Mouse (Mus musculus): ENCODE data around the gene Hist1h4d. TPM values are rescaled to one million over a fixed set of nuclear protein-coding genes. Genes with fewer than 3 reads are reported as not detected.

Gene Hist1h4d
- polyA plus RNA-seq, 1 experiment from 2014 or later, result 0.40 TPM

Other genes with a start within 250 kb of the Hist1h4d start
- 57.7 TPM for gene Zfp322a, start 212.4 kb upstream of the Hist1h4d start, polyA plus RNA-seq (2014; fragmentation: Illumina TruSeq; extraction: RNeasy Lipid Tissue Mini Kit (QIAGEN cat#74804); ENCODE audit: low read depth, low replicate concordance)
- 2.4 TPM for gene Abt1, start 157.7 kb upstream of the Hist1h4d start, polyA plus RNA-seq (2014; fragmentation: Illumina TruSeq; extraction: RNeasy Lipid Tissue Mini Kit (QIAGEN cat#74804); ENCODE audit: low read depth, low replicate concordance)
- not detected for gene Btn1a1, start 115.7 kb upstream of the Hist1h4d start, polyA plus RNA-seq (2014; fragmentation: Illumina TruSeq; extraction: RNeasy Lipid Tissue Mini Kit (QIAGEN cat#74804); ENCODE audit: low read depth, low replicate concordance)
- gene Btn2a2, start 92.7 kb upstream of the Hist1h4d start, polyA plus RNA-seq (2014; fragmentation: Illumina TruSeq; extraction: RNeasy Lipid Tissue Mini Kit (QIAGEN cat#74804); ENCODE audit: low read depth, low replicate concordance), result not detected
- not detected for gene Hist1h4h, start 50.5 kb upstream of the Hist1h4d start, polyA plus RNA-seq (2014; fragmentation: Illumina TruSeq; extraction: RNeasy Lipid Tissue Mini Kit (QIAGEN cat#74804); ENCODE audit: low read depth, low replicate concordance)
- gene Hist1h2af, start 47.7 kb upstream of the Hist1h4d start, polyA plus RNA-seq (2014; fragmentation: Illumina TruSeq; extraction: RNeasy Lipid Tissue Mini Kit (QIAGEN cat#74804); ENCODE audit: low read depth, low replicate concordance), result not detected
- gene Hist1h3g, start 46.2 kb upstream of the Hist1h4d start, polyA plus RNA-seq (2014; fragmentation: Illumina TruSeq; extraction: RNeasy Lipid Tissue Mini Kit (QIAGEN cat#74804); ENCODE audit: low read depth, low replicate concordance), result not detected
- 1.2 TPM for gene Hist1h2bh, start 38.2 kb upstream of the Hist1h4d start, polyA plus RNA-seq (2014; fragmentation: Illumina TruSeq; extraction: RNeasy Lipid Tissue Mini Kit (QIAGEN cat#74804); ENCODE audit: low read depth, low replicate concordance)
- not detected for gene Hist1h3f, start 37.5 kb upstream of the Hist1h4d start, polyA plus RNA-seq (2014; fragmentation: Illumina TruSeq; extraction: RNeasy Lipid Tissue Mini Kit (QIAGEN cat#74804); ENCODE audit: low read depth, low replicate concordance)
- gene Hist1h4f, start 29.9 kb upstream of the Hist1h4d start, polyA plus RNA-seq (2014; fragmentation: Illumina TruSeq; extraction: RNeasy Lipid Tissue Mini Kit (QIAGEN cat#74804); ENCODE audit: low read depth, low replicate concordance), result not detected
- 3.8 TPM for gene Hist1h1d, start 28.3 kb upstream of the Hist1h4d start, polyA plus RNA-seq (2014; fragmentation: Illumina TruSeq; extraction: RNeasy Lipid Tissue Mini Kit (QIAGEN cat#74804); ENCODE audit: low read depth, low replicate concordance)
- gene Hist1h3e, start 19.2 kb upstream of the Hist1h4d start, polyA plus RNA-seq (2014; fragmentation: Illumina TruSeq; extraction: RNeasy Lipid Tissue Mini Kit (QIAGEN cat#74804); ENCODE audit: low read depth, low replicate concordance), result not detected
- gene Hist1h2ae, start 10.4 kb upstream of the Hist1h4d start, polyA plus RNA-seq (2014; fragmentation: Illumina TruSeq; extraction: RNeasy Lipid Tissue Mini Kit (QIAGEN cat#74804); ENCODE audit: low read depth, low replicate concordance), result not detected
- not detected for gene Hist1h2bg, start 10.2 kb upstream of the Hist1h4d start, polyA plus RNA-seq (2014; fragmentation: Illumina TruSeq; extraction: RNeasy Lipid Tissue Mini Kit (QIAGEN cat#74804); ENCODE audit: low read depth, low replicate concordance)
- not detected for gene Hist1h2bf, start 7.4 kb upstream of the Hist1h4d start, polyA plus RNA-seq (2014; fragmentation: Illumina TruSeq; extraction: RNeasy Lipid Tissue Mini Kit (QIAGEN cat#74804); ENCODE audit: low read depth, low replicate concordance)
- not detected for gene Hist1h2ad, start 7.2 kb upstream of the Hist1h4d start, polyA plus RNA-seq (2014; fragmentation: Illumina TruSeq; extraction: RNeasy Lipid Tissue Mini Kit (QIAGEN cat#74804); ENCODE audit: low read depth, low replicate concordance)
- gene Hist1h3d, start 5.8 kb upstream of the Hist1h4d start, polyA plus RNA-seq (2014; fragmentation: Illumina TruSeq; extraction: RNeasy Lipid Tissue Mini Kit (QIAGEN cat#74804); ENCODE audit: low read depth, low replicate concordance), result 0.49 TPM
- gene Hist1h2be, start 39.5 kb downstream of the Hist1h4d start, polyA plus RNA-seq (2014; fragmentation: Illumina TruSeq; extraction: RNeasy Lipid Tissue Mini Kit (QIAGEN cat#74804); ENCODE audit: low read depth, low replicate concordance), result 17.8 TPM
- gene Hist1h1e, start 41.0 kb downstream of the Hist1h4d start, polyA plus RNA-seq (2014; fragmentation: Illumina TruSeq; extraction: RNeasy Lipid Tissue Mini Kit (QIAGEN cat#74804); ENCODE audit: low read depth, low replicate concordance), result 7.7 TPM
- gene Hist1h2ac, start 102.3 kb downstream of the Hist1h4d start, polyA plus RNA-seq (2014; fragmentation: Illumina TruSeq; extraction: RNeasy Lipid Tissue Mini Kit (QIAGEN cat#74804); ENCODE audit: low read depth, low replicate concordance), result 3.4 TPM
- 366 TPM for gene Hist1h2bc, start 102.6 kb downstream of the Hist1h4d start, polyA plus RNA-seq (2014; fragmentation: Illumina TruSeq; extraction: RNeasy Lipid Tissue Mini Kit (QIAGEN cat#74804); ENCODE audit: low read depth, low replicate concordance)
- gene Hist1h1t, start 114.2 kb downstream of the Hist1h4d start, polyA plus RNA-seq (2014; fragmentation: Illumina TruSeq; extraction: RNeasy Lipid Tissue Mini Kit (QIAGEN cat#74804); ENCODE audit: low read depth, low replicate concordance), result not detected
- 6.6 TPM for gene Hist1h4c, start 116.9 kb downstream of the Hist1h4d start, polyA plus RNA-seq (2014; fragmentation: Illumina TruSeq; extraction: RNeasy Lipid Tissue Mini Kit (QIAGEN cat#74804); ENCODE audit: low read depth, low replicate concordance)
- 29.7 TPM for gene Hfe, start 129.3 kb downstream of the Hist1h4d start, polyA plus RNA-seq (2014; fragmentation: Illumina TruSeq; extraction: RNeasy Lipid Tissue Mini Kit (QIAGEN cat#74804); ENCODE audit: low read depth, low replicate concordance)
- gene Hist1h1c, start 157.2 kb downstream of the Hist1h4d start, polyA plus RNA-seq (2014; fragmentation: Illumina TruSeq; extraction: RNeasy Lipid Tissue Mini Kit (QIAGEN cat#74804); ENCODE audit: low read depth, low replicate concordance), result 67.6 TPM
- gene Hist1h3c, start 164.0 kb downstream of the Hist1h4d start, polyA plus RNA-seq (2014; fragmentation: Illumina TruSeq; extraction: RNeasy Lipid Tissue Mini Kit (QIAGEN cat#74804); ENCODE audit: low read depth, low replicate concordance), result not detected
- not detected for gene Hist1h2bb, start 165.1 kb downstream of the Hist1h4d start, polyA plus RNA-seq (2014; fragmentation: Illumina TruSeq; extraction: RNeasy Lipid Tissue Mini Kit (QIAGEN cat#74804); ENCODE audit: low read depth, low replicate concordance)
- not detected for gene Hist1h2ab, start 169.5 kb downstream of the Hist1h4d start, polyA plus RNA-seq (2014; fragmentation: Illumina TruSeq; extraction: RNeasy Lipid Tissue Mini Kit (QIAGEN cat#74804); ENCODE audit: low read depth, low replicate concordance)
- gene Hist1h3b, start 170.7 kb downstream of the Hist1h4d start, polyA plus RNA-seq (2014; fragmentation: Illumina TruSeq; extraction: RNeasy Lipid Tissue Mini Kit (QIAGEN cat#74804); ENCODE audit: low read depth, low replicate concordance), result not detected
- not detected for gene Hist1h4b, start 175.4 kb downstream of the Hist1h4d start, polyA plus RNA-seq (2014; fragmentation: Illumina TruSeq; extraction: RNeasy Lipid Tissue Mini Kit (QIAGEN cat#74804); ENCODE audit: low read depth, low replicate concordance)
- gene Hist1h4a, start 179.6 kb downstream of the Hist1h4d start, polyA plus RNA-seq (2014; fragmentation: Illumina TruSeq; extraction: RNeasy Lipid Tissue Mini Kit (QIAGEN cat#74804); ENCODE audit: low read depth, low replicate concordance), result not detected
- not detected for gene Hist1h3a, start 180.8 kb downstream of the Hist1h4d start, polyA plus RNA-seq (2014; fragmentation: Illumina TruSeq; extraction: RNeasy Lipid Tissue Mini Kit (QIAGEN cat#74804); ENCODE audit: low read depth, low replicate concordance)
- not detected for gene Hist1h1a, start 182.1 kb downstream of the Hist1h4d start, polyA plus RNA-seq (2014; fragmentation: Illumina TruSeq; extraction: RNeasy Lipid Tissue Mini Kit (QIAGEN cat#74804); ENCODE audit: low read depth, low replicate concordance)
- gene Trim38, start 188.3 kb downstream of the Hist1h4d start, polyA plus RNA-seq (2014; fragmentation: Illumina TruSeq; extraction: RNeasy Lipid Tissue Mini Kit (QIAGEN cat#74804); ENCODE audit: low read depth, low replicate concordance), result not detected
- gene Slc17a2, start 225.4 kb downstream of the Hist1h4d start, polyA plus RNA-seq (2014; fragmentation: Illumina TruSeq; extraction: RNeasy Lipid Tissue Mini Kit (QIAGEN cat#74804); ENCODE audit: low read depth, low replicate concordance), result 23.4 TPM